Mouse (Mus musculus): Measurements from ENCODE around the gene Il21r.

The Il21r gene

GRCm38 (mm10) chr7:125601280-125601670 lies 2.0 kb upstream of the Il21r start:
- peak; percentile 26 for DNase-seq (ENCODE audit: low spot score)

GRCm38 (mm10) chr7:125601821-125602448 lies 1.3 kb upstream of the Il21r start:
- no peak for DNase-seq (ENCODE audit: low spot score)

- no peak for DNase-seq (ENCODE audit: low spot score)
Measured at GRCm38 (mm10) chr7:125604362-125605319, 1.4 kb downstream of the Il21r start.

- peak; percentile 67 for DNase-seq (ENCODE audit: low spot score)
Measured at GRCm38 (mm10) chr7:125605725-125606139, 2.5 kb downstream of the Il21r start.

GRCm38 (mm10) chr7:125606265-125607164 lies 3.3 kb downstream of the Il21r start:
- no peak for DNase-seq (ENCODE audit: low spot score)

GRCm38 (mm10) chr7:125607384-125608182 lies 4.4 kb downstream of the Il21r start:
- peak; percentile 81 for DNase-seq (ENCODE audit: low spot score)

- no peak for DNase-seq (ENCODE audit: low spot score)
Measured at GRCm38 (mm10) chr7:125608183-125608688, 5.0 kb downstream of the Il21r start.

GRCm38 (mm10) chr7:125613579-125613978 lies 10.3 kb downstream of the Il21r start:
- no peak for DNase-seq (ENCODE audit: low spot score)

GRCm38 (mm10) chr7:125615453-125615852 lies 12.2 kb downstream of the Il21r start:
- no peak for DNase-seq (ENCODE audit: low spot score)

- no peak for DNase-seq (ENCODE audit: low spot score)
Measured at GRCm38 (mm10) chr7:125618016-125618415, 14.8 kb downstream of the Il21r start.

GRCm38 (mm10) chr7:125620077-125620476 lies 16.8 kb downstream of the Il21r start:
- no peak for DNase-seq (ENCODE audit: low spot score)

- DNase-seq (ENCODE audit: low spot score) = no peak
Measured at GRCm38 (mm10) chr7:125622741-125623685, 19.8 kb downstream of the Il21r start.

GRCm38 (mm10) chr7:125625219-125625618 lies 22.0 kb downstream of the Il21r start:
- peak; percentile 57 for DNase-seq (ENCODE audit: low spot score)

- no peak for DNase-seq (ENCODE audit: low spot score)
Measured at GRCm38 (mm10) chr7:125625829-125626228, 22.6 kb downstream of the Il21r start.

GRCm38 (mm10) chr7:125630317-125630716 lies 27.1 kb downstream of the Il21r start:
- peak; percentile 86 for DNase-seq (ENCODE audit: low spot score)

- no peak for DNase-seq (ENCODE audit: low spot score)
Measured at GRCm38 (mm10) chr7:125630989-125631388, 27.8 kb downstream of the Il21r start.

GRCm38 (mm10) chr7:125637220-125638140 lies 34.3 kb downstream of the Il21r start:
- no peak for DNase-seq (ENCODE audit: low spot score)

GRCm38 (mm10) chr7:125638376-125638775 lies 35.1 kb downstream of the Il21r start:
- DNase-seq (ENCODE audit: low spot score) = no peak

Measured in T-cell, adult 2 months (primary cell).